Mouse (Mus musculus) megakaryocyte, embryonic 14.5 days (primary cell): ENCODE measurements around the gene Qsox2. TPM values are rescaled to one million over a fixed set of nuclear protein-coding genes. Genes with fewer than 3 reads are reported as not detected.

Experiments
- H3K27me3 ChIP-seq: replicated peaks from 2 replicates; pipeline ENCODE3; 2012; ENCODE audit warnings: inconsistent platforms
- H3K36me3 ChIP-seq: replicated peaks from 2 replicates; pipeline ENCODE3; 2012; ENCODE audit warnings: low read length, inconsistent platforms, mixed read lengths
- H3K4me1 ChIP-seq: 2 replicates; pipeline ENCODE4 v1.6.1; 2012; ENCODE audit warnings: inconsistent platforms
- H3K4me3 ChIP-seq: replicated peaks from 2 replicates; pipeline ENCODE3; 2012; ENCODE audit warnings: moderate library complexity, mild to moderate bottlenecking, inconsistent platforms
- H3K9me3 ChIP-seq: 2 replicates; pipeline ENCODE4 v1.6.1; 2012; ENCODE audit warnings: inconsistent platforms
- FLI1 ChIP-seq: IDR thresholded peaks from 2 replicates; pipeline ENCODE4 v1.6.1; 2012; ENCODE audit warnings: low read length, inconsistent platforms, mixed read lengths
- GATA1 ChIP-seq: IDR thresholded peaks from 3 replicates; pipeline ENCODE4 v1.6.1; 2012; ENCODE audit warnings: mixed read lengths, low read length, inconsistent platforms, borderline replicate concordance
- polyA plus RNA-seq: library from polyadenylated mRNA; stranded (reverse); fragments of >175 nt; gene quantifications from 2 replicates; pipeline ENCODE4 v1.2.3, GENCODE M21; 2012; ENCODE audit warnings: low replicate concordance; ENCODE audit not compliant: insufficient read depth

Qsox2 gene
- 3.5 and 9.1 TPM in 2 replicates for polyA plus RNA-seq

DNA sequence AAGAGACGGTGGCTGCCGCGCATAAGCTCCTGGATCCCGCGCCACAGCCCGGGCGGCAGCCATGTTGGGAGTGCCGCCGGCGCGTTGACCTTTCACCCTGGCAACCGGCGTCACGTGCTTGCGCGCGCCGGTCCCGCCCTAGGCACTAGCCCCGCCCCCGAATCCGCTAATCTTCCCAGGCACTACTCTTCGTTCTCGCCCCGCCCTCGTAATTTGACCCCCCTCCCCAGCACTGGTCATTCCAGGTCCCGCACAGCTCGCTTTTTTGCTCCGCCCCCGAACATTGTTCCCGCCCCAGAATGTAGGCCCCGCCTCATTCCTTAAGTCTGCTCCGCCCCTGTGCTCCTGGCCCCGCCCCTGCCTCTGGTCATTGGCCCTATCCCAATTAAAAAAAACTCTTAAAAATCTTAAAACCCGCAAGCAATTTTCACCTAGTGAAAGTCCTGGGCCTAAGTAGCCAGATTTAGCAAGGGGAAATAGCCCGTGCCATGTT is at the start of gene Qsox2:
Gene Qsox2, minus strand, starts transcription at position 236 of the 493 bp plus-strand sequence.
- Histone ChIP-seq H3K9me3 (no peaks in the 10 kb centered on the region), H3K36me3 (peaks cover 5% of the 10 kb centered on the region), H3K4me3 (peak within 1 kb of the TSS; percentile 99), H3K4me1 (peaks cover 26% of the 10 kb centered on the region), H3K27me3 (peaks cover 12% of the 10 kb centered on the region)
- TF ChIP-seq GATA1 (no peak), FLI1 (no peak)

DNA sequence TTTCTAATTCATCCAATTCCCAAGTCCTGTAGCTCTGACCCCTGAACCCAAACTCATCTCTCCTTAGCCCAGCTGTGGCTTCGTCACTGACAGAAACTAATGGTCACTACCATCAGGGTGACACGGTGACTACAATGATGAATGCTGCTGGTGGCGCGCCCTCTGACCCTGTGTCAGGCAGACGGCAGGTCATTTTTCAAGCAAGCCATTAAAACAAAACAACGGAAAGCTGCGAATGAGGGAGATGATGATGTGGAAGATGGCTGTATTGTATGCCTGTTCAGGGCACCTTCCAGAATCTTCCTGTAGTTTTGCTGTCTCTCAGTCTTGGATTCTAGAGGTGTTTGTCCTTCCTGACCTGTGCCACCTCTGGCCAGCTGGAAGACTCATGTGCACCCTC is 49.1 kb upstream of the Qsox2 start:
- Histone ChIP-seq H3K27me3 (peaks cover 64% of the 10 kb centered on the region), H3K36me3 (no peaks in the 10 kb centered on the region), H3K4me3 (no peak overlapping the region), H3K9me3 (no peaks in the 10 kb centered on the region), H3K4me1 (peaks cover 8% of the 10 kb centered on the region)
- TF ChIP-seq GATA1 = no peak
- TF ChIP-seq FLI1 = no peak

DNA sequence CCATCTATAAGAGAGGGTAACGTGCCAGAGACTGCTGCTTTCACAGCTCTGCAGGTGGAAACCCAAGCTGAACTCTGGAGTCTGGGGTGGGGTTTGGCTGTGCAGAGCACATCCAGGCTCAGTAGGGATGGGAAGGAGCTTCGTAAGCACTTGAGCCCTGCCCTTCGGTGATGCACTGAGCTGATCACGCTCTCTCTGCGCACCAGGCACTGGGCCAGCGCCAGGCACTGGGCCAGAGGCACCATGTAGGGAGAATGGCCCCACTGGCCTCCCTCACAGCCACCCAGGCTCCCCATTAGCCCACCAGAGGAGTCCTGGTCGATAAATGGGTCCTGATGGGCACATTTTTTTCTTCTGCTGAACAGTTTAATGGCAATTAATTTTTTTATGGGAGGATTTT is 48.5 kb upstream of the Qsox2 start:
- H3K4me3 ChIP-seq = no peak overlapping the region
- no peaks in the 10 kb centered on the region for H3K9me3 ChIP-seq
- no peak for TF ChIP-seq FLI1
- no peaks in the 10 kb centered on the region for H3K36me3 ChIP-seq
- H3K27me3 ChIP-seq = peaks cover 66% of the 10 kb centered on the region
- H3K4me1 ChIP-seq = peaks cover 6% of the 10 kb centered on the region

DNA sequence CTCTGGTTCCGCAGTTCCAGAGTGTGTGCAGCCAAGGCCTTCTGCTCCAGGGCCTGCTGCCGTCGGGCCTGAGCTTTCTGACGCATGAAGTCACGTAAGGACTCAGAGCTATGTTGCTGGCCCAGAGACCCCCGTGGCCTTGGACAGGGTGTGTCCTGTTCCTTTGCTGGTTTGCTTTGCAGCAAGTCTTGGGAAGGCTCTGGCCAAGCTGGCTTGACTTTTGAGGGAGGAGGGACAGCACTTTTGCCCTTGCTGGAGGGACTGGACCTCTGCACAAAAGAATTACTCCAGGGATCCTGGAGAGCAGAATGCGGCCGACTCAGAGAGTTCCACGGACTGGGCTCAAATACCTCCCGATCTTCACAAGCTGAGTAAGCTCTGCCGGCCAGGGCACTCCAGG is 43.3 kb upstream of the Qsox2 start:
- TF ChIP-seq GATA1 = no peak
- no peak for TF ChIP-seq FLI1
- Histone ChIP-seq H3K9me3 (no peaks in the 10 kb centered on the region), H3K4me1 (no peaks in the 10 kb centered on the region; the same call in 1 of the 2 replicates), H3K36me3 (no peaks in the 10 kb centered on the region), H3K4me3 (no peak overlapping the region), H3K27me3 (peaks cover 68% of the 10 kb centered on the region)

DNA sequence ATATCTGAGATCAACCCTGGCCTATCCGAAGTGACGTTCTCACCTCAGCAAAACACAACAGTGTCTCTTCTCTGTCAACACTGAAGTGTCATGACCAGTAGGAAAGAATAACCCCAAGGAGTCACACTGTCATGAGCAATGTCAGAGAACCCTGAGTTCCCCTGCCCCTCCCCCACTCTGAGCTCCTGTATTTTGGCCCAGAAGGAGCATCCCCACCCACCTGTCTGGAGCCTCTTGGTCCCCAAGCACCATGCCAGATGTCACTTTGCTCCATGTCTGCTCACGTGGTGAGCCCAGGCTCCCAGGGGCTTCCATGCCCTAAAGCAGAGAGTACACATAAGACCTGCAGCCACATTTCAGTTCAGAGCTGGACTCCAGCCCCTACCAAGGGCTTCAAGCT is 42.4 kb upstream of the Qsox2 start:
- TF ChIP-seq FLI1 = no peak
- TF ChIP-seq GATA1 = no peak
- Histone ChIP-seq H3K27me3 (peaks cover 73% of the 10 kb centered on the region), H3K4me3 (no peak overlapping the region), H3K9me3 (no peaks in the 10 kb centered on the region), H3K36me3 (no peaks in the 10 kb centered on the region), H3K4me1 (peaks cover 5% of the 10 kb centered on the region)

DNA sequence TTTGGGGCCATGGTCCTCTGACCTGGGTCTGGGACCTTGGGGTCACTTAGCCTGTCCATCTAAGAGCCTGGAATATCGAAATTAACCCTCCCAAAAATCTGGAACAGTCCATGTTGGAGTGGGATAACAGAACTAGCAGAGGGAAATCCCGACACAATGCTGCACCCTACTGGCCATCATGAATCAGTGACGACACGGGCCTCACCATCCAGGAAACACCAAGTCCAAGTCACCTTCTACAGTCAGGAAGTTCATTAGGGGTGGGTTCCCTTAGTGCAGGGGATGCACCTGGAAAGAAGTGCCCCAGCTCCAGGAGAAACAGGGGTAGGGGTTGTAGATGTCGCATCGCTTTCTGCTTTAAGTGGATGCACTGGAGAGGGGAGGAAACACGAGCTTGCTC is 36.3 kb upstream of the Qsox2 start:
- Histone ChIP-seq H3K4me1 (peaks cover 19% of the 10 kb centered on the region), H3K27me3 (peaks cover 68% of the 10 kb centered on the region), H3K9me3 (no peaks in the 10 kb centered on the region), H3K4me3 (no peak overlapping the region), H3K36me3 (no peaks in the 10 kb centered on the region)
- no peak for TF ChIP-seq GATA1
- no peak for TF ChIP-seq FLI1

DNA sequence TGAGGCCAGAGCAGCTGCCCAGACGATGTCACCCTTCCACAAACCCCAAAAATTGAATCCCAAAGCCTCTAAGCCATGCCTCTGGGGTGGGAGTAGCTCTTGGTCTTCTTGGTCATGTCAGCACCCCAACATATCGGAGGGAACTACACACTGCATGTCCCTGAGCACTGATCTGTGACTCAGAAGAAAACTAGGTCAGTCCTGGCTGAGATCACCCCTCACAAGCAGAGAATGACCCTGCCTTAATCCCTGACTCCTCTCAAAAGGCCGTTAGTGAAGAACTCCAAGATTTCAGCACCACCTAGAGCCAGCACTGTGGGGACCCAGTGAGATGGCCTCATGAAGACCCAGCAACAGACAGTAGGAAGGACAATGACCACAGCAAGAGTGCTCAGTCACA is 30.9 kb upstream of the Qsox2 start:
- Histone ChIP-seq H3K36me3 (no peaks in the 10 kb centered on the region), H3K9me3 (no peaks in the 10 kb centered on the region), H3K4me3 (no peak overlapping the region), H3K4me1 (peaks cover 5% of the 10 kb centered on the region; the same call in 1 of the 2 replicates), H3K27me3 (peaks cover 80% of the 10 kb centered on the region)
- TF ChIP-seq GATA1 (no peak), FLI1 (no peak)

DNA sequence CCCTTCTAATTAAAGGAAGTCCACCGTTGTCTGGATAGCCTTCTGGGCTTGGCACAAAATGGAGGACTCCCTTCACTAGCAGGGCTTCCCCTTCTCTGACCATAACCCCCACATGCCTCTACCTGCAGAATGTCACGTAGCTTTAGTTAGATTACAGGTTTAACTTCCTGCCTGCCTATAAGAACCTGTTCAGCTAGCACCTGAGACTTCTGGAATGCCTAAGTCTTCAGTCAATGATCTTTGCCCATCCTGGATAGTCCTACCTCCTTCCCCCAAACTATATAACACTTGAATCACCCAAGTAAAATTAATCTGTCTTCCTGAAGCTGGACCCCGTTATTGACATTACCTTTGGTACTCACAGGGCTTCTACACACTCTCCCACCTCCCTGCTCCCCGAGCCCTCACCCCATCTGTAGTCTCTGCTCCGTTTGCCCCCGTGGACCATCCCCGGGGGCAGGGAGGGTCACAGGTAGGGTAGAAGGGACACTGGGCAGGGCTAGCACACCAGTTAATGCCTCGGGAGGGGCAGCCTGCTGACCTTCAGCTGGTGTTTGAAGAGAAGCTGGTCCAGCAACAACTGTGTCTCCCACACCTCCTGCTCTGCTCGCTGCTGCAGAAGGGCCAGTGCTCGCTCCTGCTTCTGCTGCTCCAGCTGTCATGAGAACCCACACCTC is 28.9 kb upstream of the Qsox2 start:
- Histone ChIP-seq H3K36me3 (no peaks in the 10 kb centered on the region), H3K4me3 (no peak overlapping the region), H3K9me3 (no peaks in the 10 kb centered on the region), H3K4me1 (peaks cover 5% of the 10 kb centered on the region; the same call in 1 of the 2 replicates), H3K27me3 (peaks cover 61% of the 10 kb centered on the region)
- TF ChIP-seq FLI1 = no peak
- TF ChIP-seq GATA1 = no peak

DNA sequence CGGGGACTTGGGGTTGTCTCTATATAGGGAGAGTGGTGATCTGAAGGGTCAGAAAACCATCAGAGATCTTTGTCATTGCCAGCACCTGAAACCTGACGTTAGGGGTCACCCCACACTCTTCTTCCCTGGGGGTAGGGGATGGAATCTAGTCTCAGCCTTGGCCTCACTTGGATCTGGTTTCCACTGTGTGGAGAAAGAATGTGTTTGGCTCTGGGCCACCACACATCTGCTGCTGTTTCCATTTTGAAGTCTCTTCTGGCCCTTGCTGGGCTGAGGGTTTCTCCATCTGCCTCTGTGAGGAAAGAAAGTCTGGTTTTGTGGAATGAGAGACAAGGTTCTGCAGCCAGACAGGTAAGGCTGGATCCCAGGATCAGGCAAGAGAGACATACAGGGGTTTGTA is 27.8 kb upstream of the Qsox2 start:
- TF ChIP-seq GATA1 = no peak
- TF ChIP-seq FLI1 = no peak
- Histone ChIP-seq H3K27me3 (peaks cover 56% of the 10 kb centered on the region), H3K4me3 (no peak overlapping the region)

DNA sequence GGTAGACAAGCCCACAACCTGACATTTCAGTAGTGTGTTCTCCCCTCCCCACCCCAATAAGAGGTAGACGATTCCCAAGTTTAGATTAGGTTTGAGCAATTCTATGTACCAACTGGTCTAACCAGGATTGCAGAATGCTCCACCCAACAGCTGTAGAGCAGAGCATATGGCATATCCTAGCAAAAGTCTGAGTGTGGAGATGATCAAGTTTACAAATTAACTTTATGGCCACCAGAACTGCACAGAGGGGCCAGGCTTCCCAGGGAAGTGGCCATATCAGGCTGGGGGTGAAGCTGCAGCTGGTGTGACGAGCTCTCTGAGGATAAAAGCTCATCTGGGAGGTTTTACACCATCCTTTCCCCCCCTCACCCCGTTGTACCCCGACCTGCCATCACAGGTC is 27.3 kb upstream of the Qsox2 start:
- no peak overlapping the region for H3K4me3 ChIP-seq
- H3K4me1 ChIP-seq = peaks cover 5% of the 10 kb centered on the region; the same call in 1 of the 2 replicates
- TF ChIP-seq GATA1 (no peak), FLI1 (no peak)
- H3K9me3 ChIP-seq = no peaks in the 10 kb centered on the region
- no peaks in the 10 kb centered on the region for H3K36me3 ChIP-seq
- H3K27me3 ChIP-seq = peaks cover 56% of the 10 kb centered on the region

More for the DNA sequence above, 27.8 kb upstream of the Qsox2 start:
- Histone ChIP-seq H3K36me3 (no peaks in the 10 kb centered on the region), H3K4me1 (peaks cover 5% of the 10 kb centered on the region; the same call in 1 of the 2 replicates), H3K9me3 (no peaks in the 10 kb centered on the region)
